Mouse (Mus musculus) kidney, embryonic 14.5 days (tissue): Measurements from ENCODE around the gene Mmp15. TPM values are rescaled to one million over a fixed set of nuclear protein-coding genes. Genes with fewer than 3 reads are reported as not detected.

Experiments used
- ATAC-seq: fragments of 200-750 bp; cut with Nextera tagmentation; 2 replicates; pipeline ENCODE4 v1.8.0; 2017; ENCODE audit warnings: moderate number of reproducible peaks, mild to moderate bottlenecking, moderate TSS enrichment, moderate library complexity; ENCODE audit not compliant: low FRiP score, low TSS enrichment
- H3K27ac ChIP-seq: fragments of 300-500 bp; sonication (generic); 2 replicates; pipeline ENCODE4 v1.5.1; 2014; ENCODE audit warnings: low read depth, mild to moderate bottlenecking, low read length, moderate library complexity, mixed read lengths
- H3K27me3 ChIP-seq: fragments of 300-500 bp; sonication (generic); 2 replicates; pipeline ENCODE4 v1.6.1; 2014; ENCODE audit warnings: mild to moderate bottlenecking, low read length; ENCODE audit not compliant: control insufficient read depth, insufficient read depth
- H3K36me3 ChIP-seq: fragments of 300-500 bp; sonication (generic); 2 replicates; pipeline ENCODE4 v1.6.1; 2014; ENCODE audit warnings: low read length, mixed read lengths; ENCODE audit not compliant: control insufficient read depth, insufficient read depth
- H3K4me1 ChIP-seq: fragments of 300-500 bp; sonication (generic); 2 replicates; pipeline ENCODE4 v1.6.1; 2014; ENCODE audit warnings: low read length, mixed read lengths; ENCODE audit not compliant: control insufficient read depth, insufficient read depth
- H3K4me2 ChIP-seq: fragments of 300-500 bp; sonication (generic); replicated peaks from 2 replicates; pipeline ENCODE4 v1.6.1; 2014; ENCODE audit warnings: low read depth, mild to moderate bottlenecking, low read length
- H3K4me3 ChIP-seq: fragments of 300-500 bp; sonication (generic); 2 replicates; pipeline ENCODE4 v1.5.1; 2014; ENCODE audit warnings: mild to moderate bottlenecking, low read length
- H3K9ac ChIP-seq: fragments of 300-500 bp; sonication (generic); 2 replicates; pipeline ENCODE4 v1.6.1; 2014; ENCODE audit warnings: low read depth, mild to moderate bottlenecking, low read length, moderate library complexity
- H3K9me3 ChIP-seq: fragments of 300-500 bp; sonication (generic); 2 replicates; pipeline ENCODE4 v1.6.1; 2016; ENCODE audit warnings: low read length; ENCODE audit not compliant: control insufficient read depth
- WGBS: fragments of 180-500 bp; shearing (Covaris S2); extraction: QIAGEN DNeasy Blood & Tissue Kit; methylation state at CpG from one replicate; pipeline ENCODE4 v1.1.7; 2014; 5-methylcytosine and 5-hydroxymethylcytosine counted together
- polyA plus RNA-seq: library from polyadenylated mRNA; unstranded; fragments of >200 nt; fragmentation: Nextera tagmentation; extraction: Ambion mirVana; gene quantifications from 2 replicates; pipeline ENCODE4 v1.2.1, GENCODE M21; 2014

Gene Mmp15
- polyA plus RNA-seq = 10.9 and 16.1 TPM in 2 replicates

DNA sequence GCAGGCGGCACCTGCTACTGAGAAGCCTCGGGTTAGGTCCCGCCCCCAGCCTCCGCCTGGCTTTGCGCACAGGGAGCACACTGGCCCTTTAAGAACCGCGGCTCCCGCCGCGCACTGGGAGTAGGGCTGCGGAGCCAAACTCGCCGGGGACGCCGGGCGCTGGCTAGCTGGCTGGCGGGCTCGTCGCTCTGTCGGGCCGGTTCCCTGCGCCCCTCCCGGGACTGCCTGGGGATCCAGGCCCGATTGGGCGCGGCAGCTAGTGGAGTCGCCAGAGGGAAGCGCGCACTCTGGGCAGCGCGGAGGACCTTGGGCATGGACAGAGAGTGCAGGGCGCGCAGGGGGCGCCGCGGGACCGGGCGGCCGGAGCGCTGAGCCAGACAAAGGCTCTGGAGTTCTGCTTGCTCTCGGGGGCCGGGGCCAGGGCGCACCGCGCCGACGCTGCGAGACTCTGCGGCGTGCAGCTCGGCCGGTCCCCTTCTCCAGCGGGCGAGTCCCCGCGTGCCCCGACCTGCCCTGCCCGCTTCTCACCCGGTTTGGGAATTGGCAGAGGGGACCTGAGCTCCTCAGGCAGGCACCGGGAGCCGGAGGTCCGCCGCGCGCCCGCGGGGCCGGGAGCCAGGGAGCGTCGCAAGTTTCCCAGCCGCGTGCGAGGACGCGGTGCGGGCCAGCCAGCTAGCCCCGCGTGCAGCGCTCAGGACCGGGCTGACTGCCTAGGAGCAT lies at the start of gene Mmp15:
Gene Mmp15 (plus strand): TSS at position 118 of the 720 bp plus-strand sequence.
- H3K9ac ChIP-seq = peak within 1 kb of the TSS; percentile 83
- H3K4me3 ChIP-seq = peak within 1 kb of the TSS; percentile 80
- peaks cover 7% of the 10 kb centered on the region; the same call in 1 of the 2 replicates for H3K4me1 ChIP-seq
- no peaks in the 10 kb centered on the region for H3K9me3 ChIP-seq
- H3K36me3 ChIP-seq = no peaks in the 10 kb centered on the region
- under 1% methylated on average over 62 of the region's 80 CpGs for WGBS
- peak within 1 kb of the TSS; percentile 65 for H3K27ac ChIP-seq
- H3K27me3 ChIP-seq = peaks cover 5% of the 10 kb centered on the region; the same call in 1 of the 2 replicates
- peak within 1 kb of the TSS; percentile 99 for H3K4me2 ChIP-seq
- peak; percentile 81 for ATAC-seq

DNA sequence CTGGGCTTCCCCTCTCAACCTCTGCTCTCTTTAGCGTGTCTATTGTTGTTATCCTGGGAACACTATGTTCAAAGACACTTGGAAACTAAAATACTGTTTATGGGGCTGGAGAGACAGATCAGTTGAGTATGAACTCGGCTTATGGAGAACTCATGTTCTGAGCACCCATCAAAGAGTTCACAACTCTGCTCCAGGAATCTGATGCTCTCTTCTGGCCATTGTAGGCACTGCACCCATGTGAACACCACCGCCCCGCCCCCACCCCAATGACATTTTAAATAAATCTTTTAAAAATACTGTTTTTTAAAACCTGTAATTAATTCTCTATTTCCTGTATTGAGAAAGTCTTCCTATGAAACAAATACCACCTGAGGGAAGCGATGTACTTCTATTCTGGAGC lies 49.7 kb upstream of the Mmp15 start:
- H3K36me3 ChIP-seq = no peaks in the 10 kb centered on the region
- H3K9ac ChIP-seq = no peak overlapping the region
- H3K4me1 ChIP-seq = no peaks in the 10 kb centered on the region
- WGBS = 25% methylated on average over 5 of the region's 5 CpGs
- no peak for ATAC-seq
- H3K4me3 ChIP-seq = no peak overlapping the region
- no peaks in the 10 kb centered on the region for H3K9me3 ChIP-seq
- no peaks in the 10 kb centered on the region for H3K27me3 ChIP-seq
- no peak overlapping the region for H3K27ac ChIP-seq
- no peak overlapping the region for H3K4me2 ChIP-seq

DNA sequence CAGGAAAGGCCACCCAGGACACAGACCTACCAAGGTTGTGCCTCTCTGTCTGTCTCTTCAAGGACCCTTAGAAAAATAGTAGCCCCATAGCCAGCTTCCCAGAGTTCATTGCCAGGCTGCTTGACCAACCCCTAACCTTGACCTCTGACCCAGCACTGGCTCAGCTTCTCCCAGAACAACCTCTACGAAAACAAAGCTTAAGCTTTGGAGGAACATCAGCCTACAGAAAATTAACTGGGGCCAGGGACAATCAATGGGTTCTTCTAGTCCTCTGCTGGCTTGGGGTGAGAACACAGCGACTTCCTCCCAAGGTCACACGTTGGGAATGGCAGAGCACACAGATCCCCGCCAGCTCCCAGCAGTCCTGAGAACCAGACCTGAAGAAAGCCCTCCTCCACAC lies 46.5 kb upstream of the Mmp15 start:
- WGBS = 68% methylated on average over 4 of the region's 4 CpGs
- no peak overlapping the region for H3K4me3 ChIP-seq
- no peak overlapping the region for H3K9ac ChIP-seq
- H3K4me2 ChIP-seq = no peak overlapping the region
- no peak overlapping the region for H3K27ac ChIP-seq
- H3K27me3 ChIP-seq = no peaks in the 10 kb centered on the region
- ATAC-seq = no peak
- no peaks in the 10 kb centered on the region for H3K4me1 ChIP-seq
- H3K9me3 ChIP-seq = no peaks in the 10 kb centered on the region
- no peaks in the 10 kb centered on the region for H3K36me3 ChIP-seq

DNA sequence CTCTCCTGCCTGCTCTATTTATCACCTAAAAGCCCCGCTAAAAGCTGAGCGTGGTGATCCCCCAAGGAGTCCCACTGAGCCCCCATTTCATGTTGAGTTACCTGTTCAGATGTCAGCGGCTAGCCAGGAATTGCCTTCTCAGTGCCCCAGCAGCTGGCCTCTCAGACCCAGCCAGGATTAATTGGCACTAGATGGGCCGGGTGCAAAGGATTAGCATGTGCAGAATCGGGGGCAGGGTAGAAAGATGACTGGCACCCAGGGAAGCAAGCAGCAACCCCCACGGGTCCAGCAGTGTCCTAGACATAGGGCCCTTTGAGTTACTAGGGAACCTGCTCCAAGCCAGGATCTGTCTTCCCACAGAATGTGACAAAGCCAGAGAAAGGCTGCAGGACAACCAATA lies 45.6 kb upstream of the Mmp15 start, which contains the start of gene Cngb1:
Gene Cngb1 (minus strand): TSS at position 155 of the 400 bp plus-strand sequence.
- Histone ChIP-seq H3K27me3 (no peaks in the 10 kb centered on the region), H3K27ac (no peak within 1 kb of the TSS), H3K9me3 (no peaks in the 10 kb centered on the region), H3K4me3 (no peak within 1 kb of the TSS), H3K9ac (no peak within 1 kb of the TSS), H3K4me2 (no peak within 1 kb of the TSS), H3K36me3 (no peaks in the 10 kb centered on the region), H3K4me1 (no peaks in the 10 kb centered on the region)
- 54% methylated on average over 6 of the region's 6 CpGs for WGBS
- ATAC-seq = no peak

DNA sequence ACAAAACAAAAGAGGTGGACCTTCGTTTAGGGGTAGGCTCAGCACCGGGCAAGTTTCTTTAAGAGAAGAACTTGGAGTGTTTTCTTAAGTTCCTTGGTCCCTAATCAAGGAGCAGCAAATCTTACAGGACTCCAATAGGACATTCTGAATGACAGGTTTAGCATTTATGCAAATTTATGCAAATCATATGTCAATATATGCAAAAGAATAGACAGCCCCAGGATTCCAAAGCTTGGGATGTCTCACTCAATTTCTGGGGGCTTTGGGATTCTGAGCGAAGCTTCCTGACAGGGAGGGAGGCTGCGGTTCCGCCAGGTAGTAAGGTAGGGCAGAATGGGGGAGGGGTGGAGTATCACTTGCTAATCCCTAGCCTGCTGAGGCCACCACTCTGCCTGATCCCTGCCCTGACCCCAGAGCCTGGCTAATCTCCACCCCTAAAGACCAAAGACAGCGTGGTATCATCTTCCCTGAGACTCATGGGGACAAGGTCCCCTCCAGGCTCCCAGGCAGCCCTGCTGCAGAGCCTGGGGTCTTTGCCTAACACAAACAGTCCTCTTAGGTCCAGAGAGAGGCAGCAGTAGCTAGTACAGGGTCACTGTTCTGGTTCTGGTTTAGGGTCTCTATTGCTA lies 41.6 kb upstream of the Mmp15 start, which contains the start of gene Tepp:
Gene Tepp (plus strand): TSS at position 225 of the 629 bp plus-strand sequence.
- H3K9me3 ChIP-seq = no peaks in the 10 kb centered on the region
- no peaks in the 10 kb centered on the region for H3K4me1 ChIP-seq
- H3K36me3 ChIP-seq = no peaks in the 10 kb centered on the region
- no peak within 1 kb of the TSS for H3K4me3 ChIP-seq
- no peak for ATAC-seq
- no peak within 1 kb of the TSS for H3K9ac ChIP-seq
- H3K27me3 ChIP-seq = no peaks in the 10 kb centered on the region
- no peak within 1 kb of the TSS for H3K27ac ChIP-seq
- no peak within 1 kb of the TSS for H3K4me2 ChIP-seq
- WGBS = 40% methylated on average over 6 of the region's 6 CpGs

DNA sequence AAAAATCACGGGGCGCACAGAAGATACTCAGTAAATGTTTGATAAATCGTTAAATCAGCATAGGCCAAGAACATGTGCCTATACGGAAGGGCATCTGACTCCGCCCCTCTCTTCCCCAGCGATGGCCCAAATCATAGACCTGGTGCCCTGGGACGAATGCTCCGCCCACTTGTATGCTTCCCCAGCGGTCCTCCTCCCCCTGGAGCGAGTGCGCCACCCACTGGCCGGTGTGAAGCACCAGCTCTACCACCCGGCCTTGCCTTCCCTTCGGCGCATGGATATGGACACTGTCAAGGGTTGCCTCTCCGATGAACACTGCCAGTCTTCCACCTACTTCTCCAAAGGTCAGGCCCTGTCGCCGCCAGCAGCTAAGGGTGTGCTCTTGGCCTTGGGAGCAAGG lies 39.2 kb upstream of the Mmp15 start:
- no peaks in the 10 kb centered on the region for H3K9me3 ChIP-seq
- no peak overlapping the region for H3K9ac ChIP-seq
- H3K4me3 ChIP-seq = no peak overlapping the region
- H3K4me1 ChIP-seq = no peaks in the 10 kb centered on the region
- H3K27me3 ChIP-seq = no peaks in the 10 kb centered on the region
- ATAC-seq = no peak
- H3K4me2 ChIP-seq = no peak overlapping the region
- H3K27ac ChIP-seq = no peak overlapping the region
- no peaks in the 10 kb centered on the region for H3K36me3 ChIP-seq
- 68% methylated on average over 18 of the region's 18 CpGs for WGBS

DNA sequence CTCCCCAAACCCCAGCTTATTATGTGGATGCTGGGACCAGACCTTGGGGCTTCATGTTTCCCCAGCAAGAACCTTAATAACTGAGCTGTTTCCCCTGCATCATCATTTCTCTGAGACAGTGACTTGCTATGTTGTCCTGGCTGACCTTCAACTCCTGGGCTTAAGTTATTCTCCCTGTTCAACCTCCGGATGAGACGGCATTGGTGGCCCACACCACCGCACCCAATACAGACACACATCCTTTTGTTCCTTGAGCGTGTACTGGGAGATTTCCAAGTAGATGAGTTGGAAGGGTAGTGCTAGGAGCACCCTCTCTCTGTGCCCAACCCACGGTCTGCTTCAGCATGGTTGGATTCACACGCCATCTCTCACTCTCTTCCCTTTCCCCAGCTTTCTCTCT lies 38.2 kb upstream of the Mmp15 start:
- Histone ChIP-seq H3K27me3 (no peaks in the 10 kb centered on the region), H3K9me3 (no peaks in the 10 kb centered on the region), H3K4me1 (no peaks in the 10 kb centered on the region), H3K27ac (no peak overlapping the region), H3K36me3 (no peaks in the 10 kb centered on the region), H3K4me3 (no peak overlapping the region), H3K9ac (no peak overlapping the region), H3K4me2 (no peak overlapping the region)
- WGBS = 89% methylated on average over 6 of the region's 6 CpGs
- no peak for ATAC-seq

DNA sequence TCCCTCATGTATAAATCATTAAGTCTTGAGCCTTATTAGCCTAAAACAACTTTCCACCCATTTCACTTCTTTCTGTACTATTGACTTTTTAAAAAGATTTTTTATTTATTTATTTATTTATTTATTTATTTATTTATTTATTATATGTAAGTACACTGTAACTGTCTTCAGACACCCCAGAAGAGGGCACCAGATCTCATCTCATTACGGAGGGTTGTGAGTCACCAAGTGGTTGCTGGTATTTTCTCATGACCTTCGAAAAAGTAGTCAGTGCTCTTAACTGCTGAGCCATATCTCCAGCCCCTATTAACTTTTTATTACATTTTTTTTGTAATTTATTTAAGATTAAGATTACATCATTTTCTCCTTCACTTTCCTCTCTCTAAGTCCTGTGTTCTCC lies 37.4 kb upstream of the Mmp15 start:
- no peak overlapping the region for H3K9ac ChIP-seq
- no peaks in the 10 kb centered on the region for H3K27me3 ChIP-seq
- H3K36me3 ChIP-seq = no peaks in the 10 kb centered on the region
- no peaks in the 10 kb centered on the region for H3K9me3 ChIP-seq
- H3K4me1 ChIP-seq = no peaks in the 10 kb centered on the region
- WGBS = 79% methylated on average over 2 of the region's 2 CpGs
- H3K4me2 ChIP-seq = no peak overlapping the region
- H3K4me3 ChIP-seq = no peak overlapping the region
- ATAC-seq = no peak
- no peak overlapping the region for H3K27ac ChIP-seq

DNA sequence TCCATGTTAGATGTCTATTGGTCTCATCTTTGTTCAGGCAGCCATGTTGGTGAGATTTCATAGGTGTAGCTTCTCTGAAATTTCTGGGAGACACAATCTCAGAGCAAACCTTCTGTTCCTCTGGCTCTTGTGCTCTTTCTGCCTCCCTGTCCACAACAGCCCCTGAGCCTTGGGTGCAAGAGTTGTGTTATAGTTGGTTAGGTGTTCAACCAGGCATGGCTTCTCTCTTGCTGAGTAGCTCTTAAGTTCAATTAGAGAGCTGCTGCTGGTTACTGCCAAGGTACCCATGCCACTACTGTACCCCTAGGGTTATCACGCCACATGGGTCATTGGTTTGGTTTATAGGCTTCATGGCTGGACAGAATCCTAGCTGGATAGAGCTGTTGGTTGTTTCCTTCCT lies 36.7 kb upstream of the Mmp15 start:
- ATAC-seq = no peak

More for the DNA sequence above, 36.7 kb upstream of the Mmp15 start:
- Histone ChIP-seq H3K36me3 (no peaks in the 10 kb centered on the region), H3K4me3 (no peak overlapping the region), H3K27me3 (no peaks in the 10 kb centered on the region), H3K4me1 (0 out of 2 replicates have a peak, but pooled peaks cover 4% of the 10 kb centered on the region), H3K9ac (no peak overlapping the region), H3K4me2 (no peak overlapping the region), H3K9me3 (no peaks in the 10 kb centered on the region), H3K27ac (no peak overlapping the region)
- 88% methylated on average over 1 of the region's 1 CpGs for WGBS
